Mouse (Mus musculus): ENCODE results near the gene Nyx. TPM values are rescaled to one million over a fixed set of nuclear protein-coding genes. Genes with fewer than 3 reads are reported as not detected.
A peak's percentile ranks its signal among the peaks of the same experiment; 100 is the strongest.

Nyx gene
- polyA plus RNA-seq, 1 experiment from 2014 or later = 0.03 TPM

DNA sequence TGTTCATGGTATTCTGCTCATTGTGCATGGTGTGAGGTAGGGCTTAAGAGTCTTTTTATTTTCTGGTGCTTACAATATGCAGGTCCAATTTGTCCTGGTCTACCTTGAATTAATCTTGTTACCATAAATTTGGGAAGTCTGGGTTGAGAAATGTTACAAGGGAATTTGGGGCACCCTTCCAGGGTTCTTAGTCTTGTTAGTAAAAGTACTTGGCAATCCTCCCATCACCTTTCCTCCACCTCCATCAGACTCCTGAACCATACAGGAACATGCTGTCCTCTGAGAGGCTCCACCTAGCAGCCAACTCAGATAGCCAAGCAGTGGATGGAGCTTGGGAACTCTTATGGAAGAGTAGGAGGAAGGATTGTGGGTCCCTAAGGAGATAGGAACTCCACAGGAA, 13.7 kb downstream of the Nyx start:
- Histone ChIP-seq H3K9ac (ENCODE audit: low read depth, low read length) (no peak overlapping the region), H3K36me3 (ENCODE audit: control insufficient read depth, insufficient read depth, low read length) (no peaks in the 10 kb centered on the region), H3K4me3 (ENCODE audit: low read depth, low read length) (no peak overlapping the region), H3K27me3 (replicated peaks; ENCODE audit: control insufficient read depth, insufficient read depth, low read length) (peaks cover 4% of the 10 kb centered on the region; the same call in 1 of the 2 replicates), H3K4me1 (ENCODE audit: control insufficient read depth, insufficient read depth, low read length) (no peaks in the 10 kb centered on the region), H3K9me3 (ENCODE audit: control insufficient read depth, low read length) (no peaks in the 10 kb centered on the region), H3K27ac (replicated peaks; ENCODE audit: low read depth, low read length) (no peak overlapping the region), H3K4me2 (ENCODE audit: low read depth, low read length) (no peak overlapping the region)
- ATAC-seq (ENCODE audit: low read depth) = no peak
- no peak for DNase-seq (ENCODE audit: low spot score)

DNA sequence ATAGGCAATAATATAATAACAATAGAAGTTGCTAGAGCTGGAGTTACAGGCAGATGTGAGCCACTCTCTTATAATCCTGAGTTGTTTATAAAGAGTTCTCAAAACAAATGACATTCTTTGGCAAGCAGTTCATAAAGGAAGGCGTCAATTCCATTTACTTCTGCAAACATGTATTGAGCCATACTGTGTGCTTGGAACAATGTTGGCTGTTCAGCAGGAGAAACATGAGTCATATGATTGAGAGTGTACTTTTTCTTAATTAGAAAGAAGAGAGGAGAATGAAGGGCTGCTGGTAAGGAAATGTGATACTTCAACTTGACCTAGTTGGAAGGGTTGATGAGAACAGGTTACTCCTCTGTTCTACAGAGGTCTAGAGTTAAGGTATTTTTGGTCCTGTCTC, 16.7 kb downstream of the Nyx start:
- Histone ChIP-seq H3K27me3 (replicated peaks; ENCODE audit: control insufficient read depth, insufficient read depth, low read length) (peaks cover 7% of the 10 kb centered on the region; the same call in 1 of the 2 replicates), H3K9ac (ENCODE audit: low read depth, low read length) (no peak overlapping the region), H3K9me3 (ENCODE audit: control insufficient read depth, low read length) (0 out of 2 replicates have a peak, but pooled peaks cover 5% of the 10 kb centered on the region), H3K4me3 (ENCODE audit: low read depth, low read length) (no peak overlapping the region), H3K4me2 (ENCODE audit: low read depth, low read length) (no peak overlapping the region), H3K4me1 (ENCODE audit: control insufficient read depth, insufficient read depth, low read length) (no peaks in the 10 kb centered on the region), H3K27ac (replicated peaks; ENCODE audit: low read depth, low read length) (no peak overlapping the region), H3K36me3 (ENCODE audit: control insufficient read depth, insufficient read depth, low read length) (no peaks in the 10 kb centered on the region)
- WGBS = 88% methylated on average over 1 of the region's 1 CpGs
- DNase-seq (ENCODE audit: low spot score) = no peak
- no peak for ATAC-seq (ENCODE audit: low read depth)

DNA sequence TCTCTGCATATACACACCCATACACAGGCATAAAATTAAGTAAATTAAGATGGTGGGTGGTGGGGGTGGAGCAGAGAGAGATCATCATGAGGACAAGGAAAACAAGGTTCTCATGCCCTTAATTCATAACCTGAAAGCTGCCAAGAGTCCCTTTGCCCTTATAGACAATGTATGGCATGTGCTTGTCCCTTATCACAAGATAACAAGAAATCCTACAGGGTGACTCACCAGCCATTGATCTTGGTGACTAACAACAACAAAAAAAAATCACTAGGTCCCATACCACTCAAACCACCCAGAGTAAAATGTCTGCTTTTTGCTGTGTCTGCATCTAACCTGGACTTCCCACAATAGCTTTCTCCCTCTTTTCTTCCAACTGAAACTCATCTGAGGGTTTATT, 18.5 kb downstream of the Nyx start:
- no peak overlapping the region for H3K4me2 ChIP-seq (ENCODE audit: low read depth, low read length)
- ATAC-seq (ENCODE audit: low read depth) = no peak
- no peaks in the 10 kb centered on the region for H3K36me3 ChIP-seq (ENCODE audit: control insufficient read depth, insufficient read depth, low read length)

DNA sequence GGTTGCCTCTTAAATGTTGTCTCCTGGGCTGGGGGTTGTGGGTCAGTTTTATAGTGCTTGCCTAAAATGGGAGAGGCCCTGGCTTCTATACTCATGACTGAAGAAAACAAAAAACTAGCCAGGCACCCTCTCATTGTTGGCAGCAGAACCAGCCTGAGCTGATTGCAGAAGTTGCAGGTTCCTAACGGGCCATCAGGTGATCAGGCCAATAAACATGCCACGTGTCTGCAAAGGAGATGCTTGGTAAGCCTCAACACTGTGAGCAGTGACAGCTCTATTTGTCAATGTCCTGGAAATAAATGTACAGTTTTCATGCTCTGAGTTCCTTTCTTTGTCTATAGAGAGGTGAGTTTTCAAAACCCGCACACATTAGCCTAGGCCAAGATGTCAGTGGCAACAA, 23.1 kb downstream of the Nyx start:
- no peak overlapping the region for H3K27ac ChIP-seq (replicated peaks; ENCODE audit: low read depth, low read length)
- no peak overlapping the region for H3K4me3 ChIP-seq (ENCODE audit: low read depth, low read length)
- H3K9me3 ChIP-seq (ENCODE audit: control insufficient read depth, low read length) = 0 out of 2 replicates have a peak, but pooled peaks cover 5% of the 10 kb centered on the region
- no peak for DNase-seq (ENCODE audit: low spot score)
- H3K27me3 ChIP-seq (replicated peaks; ENCODE audit: control insufficient read depth, insufficient read depth, low read length) = peaks cover 8% of the 10 kb centered on the region
- 79% methylated on average over 3 of the region's 3 CpGs for WGBS
- H3K9ac ChIP-seq (ENCODE audit: low read depth, low read length) = no peak overlapping the region
- H3K36me3 ChIP-seq (ENCODE audit: control insufficient read depth, insufficient read depth, low read length) = no peaks in the 10 kb centered on the region
- no peak overlapping the region for H3K4me2 ChIP-seq (ENCODE audit: low read depth, low read length)
- no peak for ATAC-seq (ENCODE audit: low read depth)
- no peaks in the 10 kb centered on the region for H3K4me1 ChIP-seq (ENCODE audit: control insufficient read depth, insufficient read depth, low read length)

More for the DNA sequence above, 18.5 kb downstream of the Nyx start:
- no peaks in the 10 kb centered on the region for H3K4me1 ChIP-seq (ENCODE audit: control insufficient read depth, insufficient read depth, low read length)
- peaks cover 4% of the 10 kb centered on the region for H3K27me3 ChIP-seq (replicated peaks; ENCODE audit: control insufficient read depth, insufficient read depth, low read length)
- H3K9me3 ChIP-seq (ENCODE audit: control insufficient read depth, low read length) = 0 out of 2 replicates have a peak, but pooled peaks cover 5% of the 10 kb centered on the region
- no peak for DNase-seq (ENCODE audit: low spot score)
- no peak overlapping the region for H3K9ac ChIP-seq (ENCODE audit: low read depth, low read length)
- no peak overlapping the region for H3K4me3 ChIP-seq (ENCODE audit: low read depth, low read length)
- no peak overlapping the region for H3K27ac ChIP-seq (replicated peaks; ENCODE audit: low read depth, low read length)

DNA sequence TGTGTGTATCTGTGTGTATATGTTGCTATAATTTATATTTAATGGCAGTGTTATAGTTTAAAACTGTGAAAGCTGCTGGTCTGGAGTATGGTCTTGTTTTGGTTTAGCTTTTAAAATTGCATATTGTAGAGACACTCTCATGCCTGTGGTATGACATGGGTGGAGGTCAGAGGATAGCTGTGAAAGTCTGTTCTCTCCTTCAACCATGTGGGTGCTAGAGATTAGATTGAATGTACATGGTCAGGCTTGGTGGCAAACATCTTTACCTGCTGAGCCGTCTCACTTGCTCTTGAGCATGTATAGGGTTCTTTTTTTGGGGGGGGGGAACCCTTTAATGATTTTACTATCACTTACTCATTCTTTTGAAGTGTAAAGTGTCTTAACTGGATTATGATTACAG, 23.9 kb downstream of the Nyx start:
- H3K4me1 ChIP-seq (ENCODE audit: control insufficient read depth, insufficient read depth, low read length) = no peaks in the 10 kb centered on the region
- 79% methylated on average over 1 of the region's 1 CpGs for WGBS
- H3K9ac ChIP-seq (ENCODE audit: low read depth, low read length) = no peak overlapping the region
- ATAC-seq (ENCODE audit: low read depth) (no peak), DNase-seq (ENCODE audit: low spot score) (no peak)
- no peak overlapping the region for H3K4me2 ChIP-seq (ENCODE audit: low read depth, low read length)
- 0 out of 2 replicates have a peak, but pooled peaks cover 5% of the 10 kb centered on the region for H3K9me3 ChIP-seq (ENCODE audit: control insufficient read depth, low read length)
- H3K27me3 ChIP-seq (replicated peaks; ENCODE audit: control insufficient read depth, insufficient read depth, low read length) = peaks cover 8% of the 10 kb centered on the region
- H3K36me3 ChIP-seq (ENCODE audit: control insufficient read depth, insufficient read depth, low read length) = no peaks in the 10 kb centered on the region
- no peak overlapping the region for H3K4me3 ChIP-seq (ENCODE audit: low read depth, low read length)
- no peak overlapping the region for H3K27ac ChIP-seq (replicated peaks; ENCODE audit: low read depth, low read length)

DNA sequence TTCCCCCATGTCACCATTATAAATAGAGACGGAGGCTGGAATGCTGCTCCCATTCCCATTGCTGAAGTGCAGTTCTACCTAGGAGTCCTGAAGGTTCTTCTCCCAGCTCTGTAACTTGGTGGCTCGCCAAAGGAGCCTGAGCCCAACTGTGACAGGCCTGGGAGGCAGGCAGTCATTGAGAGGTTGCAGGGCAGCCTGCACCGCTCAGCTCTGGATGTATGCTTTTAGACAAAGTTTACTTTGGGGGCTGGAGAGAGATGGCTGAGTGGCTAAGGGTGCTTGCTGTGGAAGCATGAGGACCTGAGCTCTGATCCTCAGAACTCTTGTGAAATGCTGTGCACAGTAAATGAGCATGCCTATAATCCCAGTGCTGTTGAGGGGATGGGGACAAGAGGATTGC, 25.0 kb downstream of the Nyx start:
- no peak overlapping the region for H3K4me2 ChIP-seq (ENCODE audit: low read depth, low read length)
- H3K9ac ChIP-seq (ENCODE audit: low read depth, low read length) = no peak overlapping the region
- no peak for ATAC-seq (ENCODE audit: low read depth)
- DNase-seq (ENCODE audit: low spot score) = no peak
- H3K27ac ChIP-seq (replicated peaks; ENCODE audit: low read depth, low read length) = no peak overlapping the region
- H3K9me3 ChIP-seq (ENCODE audit: control insufficient read depth, low read length) = 0 out of 2 replicates have a peak, but pooled peaks cover 3% of the 10 kb centered on the region
- no peaks in the 10 kb centered on the region for H3K36me3 ChIP-seq (ENCODE audit: control insufficient read depth, insufficient read depth, low read length)
- H3K4me3 ChIP-seq (ENCODE audit: low read depth, low read length) = no peak overlapping the region
- H3K4me1 ChIP-seq (ENCODE audit: control insufficient read depth, insufficient read depth, low read length) = no peaks in the 10 kb centered on the region
- peaks cover 6% of the 10 kb centered on the region for H3K27me3 ChIP-seq (replicated peaks; ENCODE audit: control insufficient read depth, insufficient read depth, low read length)
- WGBS = 72% methylated on average over 3 of the region's 3 CpGs

DNA sequence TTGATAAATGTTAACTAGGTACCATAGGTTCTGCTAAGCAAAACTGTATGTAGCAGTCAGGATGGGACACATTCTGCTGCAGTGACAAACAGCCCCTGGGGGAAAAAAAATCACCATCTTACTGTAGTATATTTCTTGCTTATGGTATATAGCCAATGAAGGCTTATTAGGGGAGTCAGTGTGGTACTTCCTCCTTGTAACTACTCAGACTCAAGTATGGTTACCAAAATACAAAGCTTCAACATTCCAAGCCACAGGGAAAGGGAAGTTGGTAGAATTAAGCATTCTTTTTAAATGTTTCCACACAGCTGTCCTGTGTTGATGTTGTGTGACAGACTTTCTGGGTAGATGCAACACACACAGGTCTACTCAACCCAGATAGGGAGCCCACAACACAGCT, 27.0 kb downstream of the Nyx start:
- DNase-seq (ENCODE audit: low spot score) (no peak), ATAC-seq (ENCODE audit: low read depth) (no peak)
- Histone ChIP-seq H3K9ac (ENCODE audit: low read depth, low read length) (no peak overlapping the region), H3K9me3 (ENCODE audit: control insufficient read depth, low read length) (no peaks in the 10 kb centered on the region), H3K4me1 (ENCODE audit: control insufficient read depth, insufficient read depth, low read length) (no peaks in the 10 kb centered on the region), H3K4me2 (ENCODE audit: low read depth, low read length) (no peak overlapping the region), H3K27me3 (replicated peaks; ENCODE audit: control insufficient read depth, insufficient read depth, low read length) (peaks cover 6% of the 10 kb centered on the region), H3K36me3 (ENCODE audit: control insufficient read depth, insufficient read depth, low read length) (no peaks in the 10 kb centered on the region), H3K27ac (replicated peaks; ENCODE audit: low read depth, low read length) (no peak overlapping the region), H3K4me3 (ENCODE audit: low read depth, low read length) (no peak overlapping the region)

DNA sequence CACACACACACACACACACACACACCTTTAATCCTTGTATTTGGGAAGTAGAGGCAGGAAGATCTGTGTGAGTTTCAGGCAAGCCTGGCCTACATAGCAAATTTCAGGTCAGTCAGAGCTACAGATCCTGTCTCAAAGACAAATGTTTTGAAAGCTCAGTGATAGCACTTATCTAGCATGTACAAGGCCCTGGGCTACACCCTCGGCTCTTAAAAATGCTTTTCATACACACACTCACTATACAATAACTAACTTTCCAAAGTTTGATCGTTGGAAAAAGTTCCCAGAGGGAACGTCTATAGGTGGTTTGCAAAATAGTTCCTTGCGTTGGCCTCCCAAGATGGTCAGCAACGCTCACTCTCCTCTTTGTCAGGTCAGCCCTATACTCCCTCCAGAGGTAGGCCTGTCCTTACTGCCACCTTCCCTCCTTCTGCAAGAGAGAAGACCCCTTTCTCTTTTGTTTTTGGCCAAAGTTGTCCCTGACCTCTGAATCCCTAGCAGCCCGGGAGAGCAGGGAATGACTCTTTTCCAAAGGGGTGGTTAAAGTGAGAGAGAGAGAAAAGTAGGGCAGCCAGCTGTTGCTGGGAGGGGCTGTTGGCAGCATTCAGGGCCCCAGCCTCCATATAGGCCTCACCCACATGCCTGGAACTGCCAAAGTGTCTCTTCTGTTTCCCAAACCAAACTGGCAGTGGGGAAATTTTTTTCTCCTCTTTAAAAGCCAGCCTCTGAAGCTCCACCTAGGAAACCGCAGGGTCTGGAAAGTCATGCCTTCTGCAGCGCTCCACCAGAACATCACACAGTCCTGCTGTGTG, 29.2 kb downstream of the Nyx start:
- no peak overlapping the region for H3K9ac ChIP-seq (ENCODE audit: low read depth, low read length)
- H3K4me3 ChIP-seq (ENCODE audit: low read depth, low read length) = no peak overlapping the region
- no peaks in the 10 kb centered on the region for H3K9me3 ChIP-seq (ENCODE audit: control insufficient read depth, low read length)
- H3K4me2 ChIP-seq (ENCODE audit: low read depth, low read length) = no peak overlapping the region
- H3K4me1 ChIP-seq (ENCODE audit: control insufficient read depth, insufficient read depth, low read length) = no peaks in the 10 kb centered on the region
- WGBS = 75% methylated on average over 8 of the region's 8 CpGs
- peak overlapping the region; percentile 21; the same call in 1 of the 2 replicates for H3K27ac ChIP-seq (replicated peaks; ENCODE audit: low read depth, low read length)
- no peaks in the 10 kb centered on the region for H3K36me3 ChIP-seq (ENCODE audit: control insufficient read depth, insufficient read depth, low read length)
- ATAC-seq (ENCODE audit: low read depth) = no peak
- peaks cover 6% of the 10 kb centered on the region; the same call in 1 of the 2 replicates for H3K27me3 ChIP-seq (replicated peaks; ENCODE audit: control insufficient read depth, insufficient read depth, low read length)
- DNase-seq (ENCODE audit: low spot score) = peak; percentile 34

DNA sequence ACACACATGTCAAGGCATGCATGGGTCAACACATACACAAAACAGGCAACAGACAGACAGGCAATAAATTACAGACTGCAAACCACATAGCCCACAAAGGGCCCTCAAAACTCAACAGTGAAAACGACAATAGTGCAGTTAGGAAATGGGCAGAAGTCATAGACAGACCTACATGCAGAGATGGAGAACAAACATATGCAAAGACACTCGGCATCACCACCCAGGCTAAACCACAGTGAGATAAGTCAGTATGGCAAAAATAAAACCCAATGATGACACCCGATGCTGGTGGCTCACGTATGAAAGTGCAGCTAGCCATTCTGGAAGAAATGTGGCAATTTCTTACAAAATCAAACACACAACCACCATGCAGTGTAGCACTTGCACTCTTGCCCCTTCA, 34.4 kb downstream of the Nyx start:
- Histone ChIP-seq H3K27me3 (replicated peaks; ENCODE audit: control insufficient read depth, insufficient read depth, low read length) (peaks cover 2% of the 10 kb centered on the region; the same call in 1 of the 2 replicates), H3K27ac (replicated peaks; ENCODE audit: low read depth, low read length) (no peak overlapping the region), H3K36me3 (ENCODE audit: control insufficient read depth, insufficient read depth, low read length) (no peaks in the 10 kb centered on the region), H3K9me3 (ENCODE audit: control insufficient read depth, low read length) (no peaks in the 10 kb centered on the region), H3K4me3 (ENCODE audit: low read depth, low read length) (no peak overlapping the region), H3K4me2 (ENCODE audit: low read depth, low read length) (no peak overlapping the region), H3K9ac (ENCODE audit: low read depth, low read length) (no peak overlapping the region), H3K4me1 (ENCODE audit: control insufficient read depth, insufficient read depth, low read length) (no peaks in the 10 kb centered on the region)
- ATAC-seq (ENCODE audit: low read depth) (no peak), DNase-seq (ENCODE audit: low spot score) (no peak)
- WGBS = 85% methylated on average over 4 of the region's 4 CpGs
